Mouse (Mus musculus): Measurements from ENCODE around the gene Rin2. TPM values are rescaled to one million over a fixed set of nuclear protein-coding genes. Genes with fewer than 3 reads are reported as not detected.

The Rin2 gene
- polyA plus RNA-seq, 1 experiment from 2014 or later = 11.9 TPM

DNA sequence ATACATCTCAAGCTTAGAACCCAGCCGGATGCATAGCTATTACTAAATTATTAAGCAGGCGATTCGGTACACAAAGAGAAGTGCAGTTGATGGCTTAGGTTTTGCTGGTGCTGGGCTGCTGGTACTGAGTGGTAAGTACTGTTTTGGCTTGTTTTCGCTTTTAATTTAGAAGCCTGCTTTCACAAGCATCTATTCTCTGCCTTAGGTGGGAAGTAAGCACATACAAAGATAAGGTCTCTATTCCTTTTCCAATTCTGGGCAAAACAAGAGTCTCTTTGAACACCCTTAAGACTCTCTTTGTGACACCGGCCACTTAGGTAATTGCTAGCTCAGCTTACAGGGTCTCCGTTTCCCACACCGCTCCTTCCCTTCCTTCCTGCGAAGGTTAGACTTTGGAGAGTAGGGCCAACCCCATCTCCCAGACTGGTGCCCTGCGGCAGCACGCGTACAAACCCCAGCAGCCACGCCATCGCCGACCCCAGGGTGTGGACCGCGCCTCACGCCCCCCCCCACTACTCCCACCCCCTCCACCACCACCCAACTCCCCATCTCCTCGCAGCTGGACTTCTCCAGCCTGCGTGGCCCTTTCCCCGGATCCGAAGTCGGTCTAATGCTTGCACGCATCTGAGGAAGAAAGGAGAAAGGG lies 396 bp upstream of the Rin2 start:
- Histone ChIP-seq H3K27ac (ENCODE audit: low read depth, low read length) (no peak overlapping the region; the same call in 1 of the 2 replicates), H3K4me2 (replicated peaks; ENCODE audit: low read depth) (peak overlapping the region; percentile 93), H3K36me3 (ENCODE audit: control insufficient read depth, insufficient read depth) (no peaks in the 10 kb centered on the region), H3K9me3 (ENCODE audit: control insufficient read depth) (no peaks in the 10 kb centered on the region), H3K4me1 (replicated peaks; ENCODE audit: control insufficient read depth, insufficient read depth, low read length) (0 out of 2 replicates have a peak, but pooled peaks cover 7% of the 10 kb centered on the region), H3K27me3 (replicated peaks; ENCODE audit: control insufficient read depth, insufficient read depth, low read length) (no peaks in the 10 kb centered on the region), H3K9ac (ENCODE audit: low read depth, low read length) (peak overlapping the region; percentile 59), H3K4me3 (ENCODE audit: low read depth, low read length) (peak overlapping the region; percentile 71)
- TF ChIP-seq CTCF (IDR thresholded peaks at IDR 0.05; ENCODE audit: low read depth) = no peak
- ATAC-seq = peak; percentile 14; the same call in 1 of the 2 replicates
- 4% methylated on average over 23 of the region's 23 CpGs for WGBS

DNA sequence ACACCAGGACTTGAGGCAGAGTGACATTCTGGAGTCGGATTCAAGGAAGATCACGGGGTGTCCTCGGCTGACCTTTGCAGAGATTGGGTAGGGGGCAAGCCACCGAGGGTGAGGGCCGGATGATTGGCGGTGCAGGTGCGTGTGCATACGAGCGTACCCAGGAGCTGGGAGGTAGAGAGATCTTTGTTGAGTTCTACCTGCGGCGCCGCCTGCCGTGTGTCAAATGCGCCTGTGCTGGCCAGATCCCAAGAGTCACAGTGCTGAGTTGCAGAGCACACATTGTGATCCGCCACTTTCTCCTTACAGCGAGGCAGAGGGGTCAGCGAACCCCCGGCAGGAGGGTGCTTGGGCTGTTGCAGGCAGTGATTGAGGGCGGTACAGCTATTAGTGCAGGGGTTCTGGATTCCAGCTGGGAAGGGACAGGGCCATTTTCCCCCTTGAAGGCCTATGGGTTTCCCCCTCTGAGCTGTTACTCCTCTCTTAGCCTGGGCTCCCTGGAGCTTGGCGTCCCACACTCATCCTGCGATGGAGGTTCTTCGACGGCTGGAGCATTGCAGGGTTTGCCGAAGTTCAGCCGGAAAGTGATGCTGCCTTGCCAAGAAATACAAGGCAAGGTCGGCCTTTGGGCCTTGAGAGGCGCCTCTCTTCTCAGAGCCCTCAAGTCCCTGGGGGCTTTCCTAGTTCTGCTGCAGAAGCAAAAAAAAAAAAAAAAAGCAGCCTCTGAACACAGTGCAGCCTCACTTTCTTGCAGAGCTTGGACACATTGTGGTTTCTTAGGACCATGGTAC lies 935 bp downstream of the Rin2 start:
- Histone ChIP-seq H3K27me3 (replicated peaks; ENCODE audit: control insufficient read depth, insufficient read depth, low read length) (no peaks in the 10 kb centered on the region), H3K4me1 (replicated peaks; ENCODE audit: control insufficient read depth, insufficient read depth, low read length) (0 out of 2 replicates have a peak, but pooled peaks cover 7% of the 10 kb centered on the region), H3K36me3 (ENCODE audit: control insufficient read depth, insufficient read depth) (no peaks in the 10 kb centered on the region), H3K4me3 (ENCODE audit: low read depth, low read length) (peak overlapping the region; percentile 71), H3K9ac (ENCODE audit: low read depth, low read length) (peak overlapping the region; percentile 59; the same call in 1 of the 2 replicates), H3K4me2 (replicated peaks; ENCODE audit: low read depth) (peak overlapping the region; percentile 93), H3K27ac (ENCODE audit: low read depth, low read length) (0 out of 2 replicates have a peak overlapping the region, but pooled peaks have one; percentile 7), H3K9me3 (ENCODE audit: control insufficient read depth) (no peaks in the 10 kb centered on the region)
- 7% methylated on average over 27 of the region's 27 CpGs for WGBS
- peak; percentile 39 for ATAC-seq
- TF ChIP-seq CTCF (IDR thresholded peaks at IDR 0.05; ENCODE audit: low read depth) = no peak

DNA sequence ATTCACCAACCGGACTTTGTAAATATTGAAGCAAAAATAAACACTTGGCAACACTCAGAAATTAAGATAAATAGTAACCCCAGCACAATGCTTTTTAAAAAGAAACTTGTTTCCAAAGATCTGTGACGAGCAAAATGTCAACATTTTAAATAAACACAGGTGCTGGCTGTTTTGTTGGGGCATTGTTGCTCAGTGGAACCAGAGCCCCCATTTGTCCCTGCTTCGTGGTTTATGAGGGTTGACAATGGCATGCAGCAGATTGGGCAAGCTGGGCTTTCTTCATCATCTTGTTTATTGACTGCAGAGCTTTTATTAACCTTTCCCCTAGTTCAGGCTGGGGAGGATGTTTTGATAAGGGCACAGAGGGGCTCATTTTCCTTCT lies 1.5 kb downstream of the Rin2 start:
- WGBS = 46% methylated on average over 3 of the region's 3 CpGs
- no peak overlapping the region for H3K27ac ChIP-seq (ENCODE audit: low read depth, low read length)

DNA sequence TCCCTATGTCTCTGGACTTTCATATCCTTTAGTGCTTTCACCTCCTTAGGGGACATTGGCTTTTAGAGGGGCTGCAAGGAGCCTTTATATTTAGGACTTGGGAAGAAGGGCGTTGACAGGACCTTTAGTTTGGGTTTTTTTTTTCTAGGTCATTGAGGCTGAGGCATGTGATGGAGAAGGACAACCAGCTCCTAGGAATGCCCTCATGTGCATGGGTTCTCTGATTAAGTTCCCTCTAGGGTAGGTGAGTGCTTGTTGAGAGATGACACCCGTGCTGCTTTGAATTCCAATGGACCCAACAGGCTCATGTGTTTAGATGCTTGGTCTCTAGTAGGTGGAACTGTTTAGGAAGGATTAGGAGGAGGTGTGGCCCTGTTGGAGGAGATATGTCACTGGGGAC lies 1.9 kb downstream of the Rin2 start:
- Histone ChIP-seq H3K27ac (ENCODE audit: low read depth, low read length) (no peak overlapping the region), H3K4me3 (ENCODE audit: low read depth, low read length) (no peak overlapping the region), H3K9ac (ENCODE audit: low read depth, low read length) (no peak overlapping the region), H3K36me3 (ENCODE audit: control insufficient read depth, insufficient read depth) (no peaks in the 10 kb centered on the region), H3K4me2 (replicated peaks; ENCODE audit: low read depth) (no peak overlapping the region), H3K9me3 (ENCODE audit: control insufficient read depth) (no peaks in the 10 kb centered on the region), H3K27me3 (replicated peaks; ENCODE audit: control insufficient read depth, insufficient read depth, low read length) (no peaks in the 10 kb centered on the region), H3K4me1 (replicated peaks; ENCODE audit: control insufficient read depth, insufficient read depth, low read length) (0 out of 2 replicates have a peak, but pooled peaks cover 4% of the 10 kb centered on the region)
- TF ChIP-seq CTCF (IDR thresholded peaks at IDR 0.05; ENCODE audit: low read depth) = no peak
- WGBS = 86% methylated on average over 2 of the region's 2 CpGs
- ATAC-seq = no peak

More for the DNA sequence above, 1.5 kb downstream of the Rin2 start:
- Histone ChIP-seq H3K4me3 (ENCODE audit: low read depth, low read length) (peak overlapping the region; percentile 71; the same call in 1 of the 2 replicates), H3K4me1 (replicated peaks; ENCODE audit: control insufficient read depth, insufficient read depth, low read length) (0 out of 2 replicates have a peak, but pooled peaks cover 7% of the 10 kb centered on the region), H3K9ac (ENCODE audit: low read depth, low read length) (no peak overlapping the region), H3K27me3 (replicated peaks; ENCODE audit: control insufficient read depth, insufficient read depth, low read length) (no peaks in the 10 kb centered on the region), H3K9me3 (ENCODE audit: control insufficient read depth) (no peaks in the 10 kb centered on the region), H3K4me2 (replicated peaks; ENCODE audit: low read depth) (peak overlapping the region; percentile 93; the same call in 1 of the 2 replicates), H3K36me3 (ENCODE audit: control insufficient read depth, insufficient read depth) (no peaks in the 10 kb centered on the region)
- no peak for TF ChIP-seq CTCF (IDR thresholded peaks at IDR 0.05; ENCODE audit: low read depth)
- ATAC-seq = no peak

DNA sequence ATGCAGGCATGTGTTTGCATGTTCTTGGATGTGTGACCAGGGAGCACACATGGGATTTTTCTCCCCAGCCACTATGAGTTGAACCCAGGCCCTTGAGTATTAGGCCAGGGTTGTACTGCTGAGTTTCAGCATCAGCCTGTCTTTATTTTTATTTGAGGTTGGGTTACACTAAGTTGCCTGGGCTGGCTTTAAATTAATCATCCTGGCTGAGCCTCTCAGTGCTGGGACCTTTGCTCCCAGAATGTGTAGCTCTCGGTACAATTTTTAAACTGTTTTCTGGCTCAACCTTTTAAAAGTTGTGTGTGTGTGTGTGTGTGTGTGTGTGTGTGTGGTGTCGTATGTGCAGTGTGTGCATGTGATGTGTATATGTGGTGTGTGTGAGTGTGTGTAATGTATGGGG lies 5.1 kb downstream of the Rin2 start:
- no peak for ATAC-seq
- Histone ChIP-seq H3K36me3 (ENCODE audit: control insufficient read depth, insufficient read depth) (no peaks in the 10 kb centered on the region), H3K27me3 (replicated peaks; ENCODE audit: control insufficient read depth, insufficient read depth, low read length) (no peaks in the 10 kb centered on the region), H3K9ac (ENCODE audit: low read depth, low read length) (no peak overlapping the region), H3K27ac (ENCODE audit: low read depth, low read length) (no peak overlapping the region), H3K4me2 (replicated peaks; ENCODE audit: low read depth) (no peak overlapping the region), H3K4me3 (ENCODE audit: low read depth, low read length) (no peak overlapping the region), H3K4me1 (replicated peaks; ENCODE audit: control insufficient read depth, insufficient read depth, low read length) (peaks cover 10% of the 10 kb centered on the region; the same call in 1 of the 2 replicates), H3K9me3 (ENCODE audit: control insufficient read depth) (no peaks in the 10 kb centered on the region)
- TF ChIP-seq CTCF (IDR thresholded peaks at IDR 0.05; ENCODE audit: low read depth) = no peak
- 50% methylated on average over 2 of the region's 2 CpGs for WGBS

DNA sequence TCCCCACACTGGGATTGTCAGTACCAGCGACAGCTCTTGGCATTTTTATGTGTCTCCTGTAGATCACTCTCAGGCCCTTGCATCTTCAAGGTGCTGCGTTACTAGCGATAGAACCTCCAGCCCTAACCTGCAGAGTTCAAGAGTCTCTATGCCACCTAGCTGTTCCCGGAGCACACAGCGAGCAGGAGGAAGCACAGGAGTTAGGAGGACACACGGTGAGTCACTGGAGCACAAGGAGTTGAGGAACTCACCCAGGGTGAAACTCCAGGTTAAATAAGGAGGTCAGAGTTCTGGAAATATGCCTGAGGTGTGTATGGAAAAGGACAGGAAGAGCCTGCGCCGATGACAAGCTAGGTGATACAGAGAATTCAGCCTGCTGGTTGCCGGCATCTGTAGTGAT lies 5.7 kb downstream of the Rin2 start:
- ATAC-seq = no peak
- no peaks in the 10 kb centered on the region for H3K9me3 ChIP-seq (ENCODE audit: control insufficient read depth)
- TF ChIP-seq CTCF (IDR thresholded peaks at IDR 0.05; ENCODE audit: low read depth) = 0 out of 2 replicates have a peak, but pooled peaks have one; percentile 18
- 60% methylated on average over 9 of the region's 9 CpGs for WGBS
- H3K9ac ChIP-seq (ENCODE audit: low read depth, low read length) = no peak overlapping the region
- no peaks in the 10 kb centered on the region for H3K27me3 ChIP-seq (replicated peaks; ENCODE audit: control insufficient read depth, insufficient read depth, low read length)
- no peak overlapping the region for H3K4me2 ChIP-seq (replicated peaks; ENCODE audit: low read depth)
- H3K4me3 ChIP-seq (ENCODE audit: low read depth, low read length) = no peak overlapping the region
- no peaks in the 10 kb centered on the region for H3K36me3 ChIP-seq (ENCODE audit: control insufficient read depth, insufficient read depth)
- H3K27ac ChIP-seq (ENCODE audit: low read depth, low read length) = no peak overlapping the region
- peaks cover 8% of the 10 kb centered on the region; the same call in 1 of the 2 replicates for H3K4me1 ChIP-seq (replicated peaks; ENCODE audit: control insufficient read depth, insufficient read depth, low read length)

Data from intestine, postnatal 0 days (tissue).